Mouse (Mus musculus): ENCODE results near the gene Tagln2. TPM values are rescaled to one million over a fixed set of nuclear protein-coding genes. Genes with fewer than 3 reads are reported as not detected.

Tagln2 gene
- total and polyA plus RNA-seq, 3 experiments, result 100 to 581 (median 332) TPM

DNA sequence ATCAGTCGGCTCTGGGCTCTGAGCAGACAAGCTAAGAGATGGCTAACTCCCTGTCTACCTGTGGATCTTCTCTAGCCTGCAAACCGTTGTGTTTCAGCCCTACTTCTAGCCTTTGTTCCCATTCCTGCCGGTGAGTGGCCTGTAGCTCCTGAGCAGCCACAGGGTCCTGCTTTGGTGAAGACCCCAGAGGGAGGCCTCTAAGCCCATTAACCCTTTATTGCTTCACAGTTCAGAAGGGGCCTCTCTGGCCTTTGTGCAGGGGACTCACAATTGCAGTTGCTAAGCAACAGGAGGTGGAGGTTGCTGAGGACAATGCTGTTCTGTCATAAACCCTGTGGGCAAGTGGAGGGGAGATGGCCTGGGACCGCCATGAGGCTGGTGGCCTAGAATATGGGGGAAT, 13.6 kb upstream of the Tagln2 start:
- H3K27me3 ChIP-seq (ENCODE audit: control insufficient read depth in 1 of 2, insufficient read depth in 2 of 2, low read length in 2 of 2), result peaks cover 4 to 12% of the 10 kb centered on the region in 2 experiments; a peak in 3 of 4 replicates
- H3K4me3 ChIP-seq (ENCODE audit: control insufficient read depth in 1 of 2, insufficient read depth in 1 of 2, low read depth in 2 of 2, low read length in 2 of 2), result no peak overlapping the region
- no peak for TF ChIP-seq POLR2AphosphoS5 (IDR thresholded peaks at IDR 0.05; ENCODE audit: borderline replicate concordance, low read depth, low read length)
- TF ChIP-seq NRF1 (IDR thresholded peaks at IDR 0.05; ENCODE audit: insufficient read depth, low read depth, low read length, poor library complexity, severe bottlenecking), result no peak
- TF ChIP-seq KAT2A (conservative IDR thresholded peaks at IDR 0.05; ENCODE audit: low read depth, low read length), result no peak
- TF ChIP-seq EP300 (IDR thresholded peaks at IDR 0.05; ENCODE audit: low read depth in 1 of 2, low read length in 2 of 2), result no peak
- TF ChIP-seq MYB (IDR thresholded peaks at IDR 0.05; ENCODE audit: low read depth, low read length), result no peak
- no peak for TF ChIP-seq GABPA (IDR thresholded peaks at IDR 0.05; ENCODE audit: low read depth, low read length)
- TF ChIP-seq UBTF (IDR thresholded peaks at IDR 0.05; ENCODE audit: borderline replicate concordance, insufficient read depth, low read depth, low read length), result no peak
- TF ChIP-seq ZC3H11A (IDR thresholded peaks at IDR 0.05; ENCODE audit: low read depth, low read length), result no peak
- no peak for TF ChIP-seq POLR2A (IDR thresholded peaks at IDR 0.05; ENCODE audit: control insufficient read depth in 1 of 2, insufficient read depth in 1 of 2, low read depth in 1 of 2, low read length in 2 of 2, poor library complexity in 1 of 2)
- no peak for TF ChIP-seq BHLHE40 (IDR thresholded peaks at IDR 0.05; ENCODE audit: borderline replicate concordance, low read depth, low read length)
- TF ChIP-seq JUND (IDR thresholded peaks at IDR 0.05; ENCODE audit: low read depth, low read length), result no peak
- no peak for TF ChIP-seq TAL1 (IDR thresholded peaks at IDR 0.05; ENCODE audit: low read length)
- TF ChIP-seq ZMIZ1 (IDR thresholded peaks at IDR 0.05; ENCODE audit: low read depth, low read length), result no peak
- TF ChIP-seq ZKSCAN1 (IDR thresholded peaks at IDR 0.05; ENCODE audit: low read depth, low read length), result no peak
- no peak for TF ChIP-seq MAFK (IDR thresholded peaks at IDR 0.05; ENCODE audit: borderline replicate concordance, low read depth, low read length)
- H3K9ac ChIP-seq (ENCODE audit: control insufficient read depth, low read depth, low read length, poor library complexity, severe bottlenecking), result no peak overlapping the region
- no peaks in the 10 kb centered on the region for H3K36me3 ChIP-seq (ENCODE audit: control insufficient read depth in 1 of 2, insufficient read depth in 2 of 2, low read length in 2 of 2)
- no peaks in the 10 kb centered on the region for H3K79me2 ChIP-seq (ENCODE audit: control insufficient read depth, insufficient read depth, low read length, poor library complexity)
- peaks cover 0 to 3% of the 10 kb centered on the region in 2 experiments; a peak in 1 of 4 replicates for H3K4me1 ChIP-seq (ENCODE audit: control insufficient read depth in 1 of 2, insufficient read depth in 2 of 2, low read length in 2 of 2)
- H3K27ac ChIP-seq (ENCODE audit: control insufficient read depth, low read depth, low read length), result no peak overlapping the region
- DNase-seq (ENCODE audit: low read depth, low spot score), result no peak
- H3K9me3 ChIP-seq (replicated peaks; ENCODE audit: insufficient read depth, low read length), result no peaks in the 10 kb centered on the region

- no peaks in the 10 kb centered on the region for H3K36me3 ChIP-seq (ENCODE audit: control insufficient read depth in 1 of 2, insufficient read depth in 2 of 2, low read length in 2 of 2)
- no peak overlapping the region for H3K27ac ChIP-seq (ENCODE audit: control insufficient read depth, low read depth, low read length)
- H3K4me1 ChIP-seq (ENCODE audit: control insufficient read depth in 1 of 2, insufficient read depth in 2 of 2, low read length in 2 of 2), result peaks cover 0 to 2% of the 10 kb centered on the region in 2 experiments; a peak in 1 of 4 replicates
- no peak overlapping the region for H3K9ac ChIP-seq (ENCODE audit: control insufficient read depth, low read depth, low read length, poor library complexity, severe bottlenecking)
- no peak for DNase-seq (ENCODE audit: low read depth, low spot score)
- TF ChIP-seq MAFK (IDR thresholded peaks at IDR 0.05; ENCODE audit: borderline replicate concordance, low read depth, low read length) (no peak), MYB (IDR thresholded peaks at IDR 0.05; ENCODE audit: low read depth, low read length) (no peak)
- no peak overlapping the region for H3K4me3 ChIP-seq (ENCODE audit: control insufficient read depth in 1 of 2, insufficient read depth in 1 of 2, low read depth in 2 of 2, low read length in 2 of 2)
- no peaks in the 10 kb centered on the region for H3K79me2 ChIP-seq (ENCODE audit: control insufficient read depth, insufficient read depth, low read length, poor library complexity)
- no peaks in the 10 kb centered on the region for H3K9me3 ChIP-seq (replicated peaks; ENCODE audit: insufficient read depth, low read length)
- peaks cover 4 to 12% of the 10 kb centered on the region in 2 experiments; a peak in 3 of 4 replicates for H3K27me3 ChIP-seq (ENCODE audit: control insufficient read depth in 1 of 2, insufficient read depth in 2 of 2, low read length in 2 of 2)
These were observed 13.2 kb upstream of the Tagln2 start for GRCm38 (mm10) chr1:172486651-172487050.

All from MEL (cell line).